Mouse (Mus musculus) embryo, embryonic 11 days (tissue): ENCODE measurements at regions not wholly inside any gene's neighbourhood (a gene's known extent, or its start where the extent isn't known, plus 50 kb on each side); places are given as distances from the start of the nearest gene placed in this dataset.

Source experiments
- DNase-seq: peaks from one replicate; pipeline ENCODE4 v3.0.0-alpha.2; 2015

- no peak for DNase-seq
Measured at GRCm38 (mm10) chr10:111746879-111747477, 225.5 kb upstream of the Krr1 start.

- DNase-seq, result peak; percentile 45
Measured at GRCm38 (mm10) chr10:111748482-111748881, 224.0 kb upstream of the Krr1 start.

DNA sequence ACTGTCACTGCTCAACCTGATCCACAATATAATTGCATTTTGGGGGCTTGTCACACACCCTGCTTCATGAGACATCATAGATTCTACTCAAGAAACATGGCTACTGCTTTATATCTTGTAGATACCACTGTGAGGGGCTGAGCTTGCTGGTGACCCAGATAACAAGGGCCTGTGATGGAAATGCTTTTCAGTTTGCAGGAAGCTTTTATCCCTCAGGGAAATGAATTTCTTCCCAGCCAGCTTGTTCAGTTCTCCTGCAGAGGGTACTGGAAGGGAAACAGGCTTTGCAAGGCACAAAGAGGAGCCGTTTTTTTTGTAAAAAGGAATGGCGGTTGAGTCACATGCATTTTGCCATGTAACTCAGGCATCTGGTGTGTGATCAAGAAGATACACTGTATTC lies 218.8 kb upstream of the Krr1 start:
- no peak for DNase-seq

- no peak for DNase-seq
Measured at GRCm38 (mm10) chr10:111755964-111756363, 216.5 kb upstream of the Krr1 start.

DNA sequence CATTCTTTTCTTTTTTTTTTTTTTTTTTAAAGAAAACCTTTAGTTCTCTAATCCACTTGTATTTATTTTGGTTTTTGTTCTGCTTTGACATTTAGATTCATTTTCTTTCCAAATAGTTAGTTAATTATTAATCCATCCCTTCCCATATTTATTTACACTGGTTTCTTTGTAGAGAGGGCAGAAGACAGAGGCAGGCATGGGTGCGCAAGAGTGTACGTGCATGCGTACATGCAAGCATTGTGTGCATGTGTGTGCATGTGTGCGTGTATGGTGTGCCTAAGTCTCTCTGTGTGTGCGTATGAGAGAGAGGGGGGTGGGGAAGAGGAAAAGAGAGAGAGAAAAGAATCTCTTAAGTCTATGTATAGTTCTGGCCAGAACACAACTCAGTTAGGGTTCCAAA lies 215.9 kb upstream of the Krr1 start:
- DNase-seq, result no peak

GRCm38 (mm10) chr10:111757689-111758088 lies 214.8 kb upstream of the Krr1 start:
- no peak for DNase-seq

DNA sequence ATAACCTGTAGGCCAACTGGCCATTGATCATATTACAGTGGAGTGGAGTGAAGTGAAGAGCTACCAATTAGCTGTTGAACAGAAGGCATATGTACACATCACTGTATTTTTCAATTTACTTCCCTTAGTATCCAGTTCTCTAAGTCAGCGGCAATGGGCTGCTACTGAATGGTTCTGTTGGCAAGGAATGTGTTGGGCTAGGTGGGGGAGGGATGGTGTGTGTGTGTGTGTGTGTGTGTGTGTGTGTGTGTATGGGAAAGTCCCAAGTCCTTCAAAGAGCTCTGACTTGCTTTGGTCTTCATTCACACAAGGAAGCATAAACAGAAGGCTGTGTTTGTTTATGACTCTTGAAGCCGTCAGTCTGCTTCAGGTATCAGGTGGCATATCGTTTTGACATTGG lies 213.0 kb upstream of the Krr1 start:
- no peak for DNase-seq

DNA sequence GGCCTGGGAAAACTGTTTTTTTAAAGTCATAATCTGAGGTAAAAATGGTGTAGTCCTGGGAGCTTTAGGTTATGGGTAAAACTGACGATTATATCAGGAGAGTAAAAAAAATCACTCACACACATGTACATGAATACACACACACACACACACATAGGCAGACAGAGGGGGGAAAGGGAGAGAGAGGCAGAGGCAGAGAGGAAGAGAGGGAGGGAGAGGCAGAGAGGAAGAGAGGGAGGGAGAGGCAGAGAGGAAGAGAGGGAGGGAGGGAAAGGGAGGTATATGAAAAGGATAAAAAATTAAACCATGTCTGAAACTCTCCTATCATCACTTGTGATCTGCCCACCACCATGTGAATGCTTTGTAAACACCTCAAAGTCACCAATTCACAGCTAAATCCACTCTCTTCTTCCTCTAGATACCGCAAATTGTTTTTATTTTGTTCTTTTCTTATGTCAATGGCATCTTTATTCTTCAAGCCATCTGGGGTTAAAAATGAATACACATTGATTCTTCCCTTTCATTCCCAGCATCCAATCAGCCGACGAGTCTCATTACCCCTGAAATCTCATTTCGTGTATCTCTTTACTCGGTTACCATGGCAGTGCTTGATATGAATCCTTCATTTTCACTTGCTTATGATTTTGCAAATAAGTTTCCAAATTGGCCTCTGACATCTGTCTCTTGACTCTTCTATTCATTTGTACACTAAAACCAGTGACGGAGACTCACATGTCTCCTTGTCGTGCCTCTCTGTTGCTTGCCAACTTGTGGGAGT lies 209.5 kb upstream of the Krr1 start:
- DNase-seq, result no peak

- no peak for DNase-seq
Measured at GRCm38 (mm10) chr10:111767011-111767720, 205.3 kb upstream of the Krr1 start.

DNA sequence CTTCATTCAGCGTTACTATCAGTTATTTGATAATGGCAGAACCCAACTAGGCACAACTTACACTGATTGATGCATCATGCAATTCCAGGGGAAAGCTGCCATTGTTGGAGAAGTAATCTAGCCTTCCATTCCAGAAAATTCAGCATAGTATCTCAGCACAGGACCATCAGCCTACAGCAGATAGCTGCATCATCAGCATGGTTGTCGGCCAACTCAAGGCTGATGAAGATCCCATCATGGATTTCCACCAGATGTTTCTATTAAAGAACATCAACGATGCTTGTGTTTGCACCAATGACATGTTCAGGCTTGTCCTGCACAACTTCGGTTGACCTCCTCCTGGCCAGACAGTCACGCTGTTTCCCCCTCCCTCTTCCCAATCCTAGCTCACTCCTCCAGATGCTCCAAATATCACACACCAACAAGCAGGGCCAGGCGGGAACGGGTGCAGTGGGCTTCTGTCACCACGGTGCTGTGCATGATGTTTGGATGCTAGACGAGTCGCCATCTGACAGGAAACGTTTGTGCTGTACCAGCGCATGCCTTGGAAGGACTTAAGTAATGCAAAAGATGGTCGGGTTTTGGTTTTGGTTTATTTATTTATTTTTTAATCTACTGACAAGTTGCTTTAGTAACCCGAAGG lies 204.5 kb upstream of the Krr1 start:
- no peak for DNase-seq

- no peak for DNase-seq
Measured at GRCm38 (mm10) chr10:111769486-111770002, 202.9 kb upstream of the Krr1 start.

GRCm38 (mm10) chr10:111770027-111770426 lies 202.4 kb upstream of the Krr1 start:
- DNase-seq, result no peak

GRCm38 (mm10) chr10:111771010-111771409 lies 201.5 kb upstream of the Krr1 start:
- DNase-seq, result no peak

- no peak for DNase-seq
Measured at GRCm38 (mm10) chr10:111777559-111777958, 194.9 kb upstream of the Krr1 start.

- DNase-seq, result no peak
Measured at GRCm38 (mm10) chr10:111778111-111778510, 194.4 kb upstream of the Krr1 start.

GRCm38 (mm10) chr10:111779956-111780355 lies 192.5 kb upstream of the Krr1 start:
- DNase-seq, result no peak

- no peak for DNase-seq
Measured at GRCm38 (mm10) chr10:111782195-111782810, 190.2 kb upstream of the Krr1 start.

DNA sequence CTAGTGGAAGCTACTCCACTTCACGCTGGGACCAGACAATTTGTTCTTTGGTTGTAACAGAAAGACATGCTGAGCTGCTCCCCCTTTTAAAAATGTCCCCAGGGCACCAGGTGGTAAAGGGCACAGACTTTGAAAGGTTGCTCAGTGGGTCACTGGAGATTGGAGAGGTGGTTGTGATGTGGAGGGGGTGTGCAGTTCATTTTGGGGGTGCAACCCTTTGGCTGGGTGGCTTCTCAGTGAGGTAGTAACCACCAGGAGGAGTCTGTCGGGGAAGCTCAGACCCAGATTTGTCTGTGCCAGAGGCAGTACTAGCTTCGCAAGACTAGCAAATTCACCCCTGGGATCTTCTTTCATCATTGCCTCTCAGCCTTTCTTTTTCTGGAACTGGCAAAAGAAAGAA lies 189.0 kb upstream of the Krr1 start:
- DNase-seq, result no peak

DNA sequence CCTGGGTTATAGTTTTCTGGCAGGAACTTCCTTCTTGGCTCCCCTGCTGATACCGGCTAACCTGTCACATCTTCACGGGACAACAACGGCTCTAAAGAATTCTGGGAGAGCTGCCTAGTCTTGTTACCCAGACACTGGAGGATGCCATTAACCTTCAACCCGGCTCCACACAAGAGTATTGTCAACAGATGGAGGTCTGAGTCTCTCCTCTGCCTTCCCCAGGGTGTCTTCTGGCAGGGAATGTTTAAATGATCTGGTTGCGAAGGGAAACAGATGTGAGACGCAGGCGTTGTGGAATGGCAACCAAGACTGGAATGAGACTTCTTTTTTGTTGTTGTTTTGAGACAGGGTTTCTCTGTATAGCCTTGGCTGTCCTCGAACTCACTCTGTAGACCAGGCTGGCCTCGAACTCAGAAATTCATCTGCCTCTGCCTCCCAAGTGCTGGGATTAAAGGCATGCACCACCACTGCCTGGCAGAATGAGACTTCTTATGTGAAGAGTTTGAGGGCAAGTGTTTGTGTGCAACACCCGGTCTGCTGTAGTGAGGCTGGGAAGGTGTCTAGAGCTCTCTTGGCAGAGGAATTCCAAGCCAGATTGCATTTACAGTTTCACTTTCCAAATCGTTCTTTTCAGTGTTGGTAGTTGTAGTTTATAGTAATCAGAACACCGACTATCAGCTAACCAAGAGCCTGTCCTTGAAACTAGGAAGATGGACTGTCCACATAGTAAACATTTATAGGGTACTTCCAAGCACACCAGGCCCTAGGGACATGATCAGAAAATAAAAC lies 188.2 kb upstream of the Krr1 start:
- peak; percentile 53 for DNase-seq

DNA sequence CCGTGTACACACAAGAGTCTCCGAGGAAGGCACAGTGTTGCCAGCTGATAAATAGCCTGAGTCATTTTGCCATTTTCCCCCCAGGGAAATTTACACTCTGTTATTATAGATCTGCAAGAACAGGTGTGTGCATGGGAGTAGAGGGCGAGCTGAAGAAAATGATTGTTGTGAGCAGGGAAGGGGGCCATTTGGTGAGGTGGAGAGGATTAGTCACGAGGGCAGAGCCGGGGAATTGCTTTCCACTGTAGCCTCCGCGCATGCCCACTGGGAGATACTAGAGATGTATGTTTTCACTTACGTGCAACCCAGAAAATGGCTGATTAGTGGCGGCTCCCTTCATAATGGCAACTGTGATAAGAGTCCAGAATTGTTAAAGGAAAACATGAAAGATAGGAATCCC lies 185.3 kb upstream of the Krr1 start:
- DNase-seq, result peak; percentile 34

GRCm38 (mm10) chr10:111789264-111789663 lies 183.2 kb upstream of the Krr1 start:
- no peak for DNase-seq

DNA sequence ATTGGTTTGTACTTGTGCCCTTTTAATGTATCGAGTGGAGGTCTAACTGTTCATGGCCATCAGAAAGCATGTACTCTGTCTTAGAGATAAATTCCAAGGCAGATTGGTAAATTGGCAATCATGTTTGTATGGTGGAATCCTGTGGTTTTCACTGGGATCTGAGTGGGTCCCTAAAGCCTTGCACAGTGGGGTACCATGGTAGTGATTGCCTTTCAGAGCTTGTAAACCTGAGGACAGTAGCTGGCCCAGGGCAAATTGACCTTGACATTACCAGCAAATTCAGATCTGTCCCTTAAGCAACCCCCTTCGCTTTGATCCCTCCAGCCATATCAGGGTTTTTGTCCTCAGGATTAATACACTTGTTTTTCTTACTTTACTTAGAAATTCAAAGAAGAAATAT lies 181.6 kb upstream of the Krr1 start:
- no peak for DNase-seq
